Mouse (Mus musculus) mammary gland, adult 2 months (tissue): Measurements from ENCODE around the gene Fasl. TPM values are rescaled to one million over a fixed set of nuclear protein-coding genes. Genes with fewer than 3 reads are reported as not detected.

Experiments used
- polyA plus RNA-seq: library from polyadenylated mRNA; depleted of rRNA; stranded (reverse); fragments of >200 nt; gene quantifications from 2 replicates; pipeline ENCODE4 v1.2.3, GENCODE M21; 2012; ENCODE audit warnings: low replicate concordance; rRNA removed

Gene Fasl
- 0.45 and 0.63 TPM in 2 replicates for polyA plus RNA-seq

DNA sequence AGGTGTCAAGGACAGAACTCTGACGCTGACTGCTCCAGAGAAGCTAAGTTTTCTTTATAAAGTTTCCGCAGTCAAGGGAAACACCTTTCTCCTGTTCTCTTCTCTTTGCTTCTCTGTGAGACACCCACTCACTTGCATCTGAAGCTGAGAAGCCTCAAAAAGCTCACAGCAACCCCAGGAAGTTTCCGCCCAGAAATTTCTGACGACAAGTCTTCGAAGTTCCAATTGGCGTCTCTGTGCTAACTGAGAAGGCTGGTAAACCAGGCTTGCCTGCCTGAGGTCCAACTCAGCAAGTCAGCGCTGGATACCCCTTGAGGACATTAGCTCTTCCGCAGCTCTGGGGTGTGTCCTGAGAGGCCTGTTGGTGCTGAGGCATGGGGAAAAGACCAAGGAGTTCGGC, at the start of gene Fasl:
TSS of gene Fasl (minus strand) at position 157 of the 400 bp plus-strand sequence.

Other genes with a start within 250 kb of the Fasl start
- gene Suco, start 88.2 kb upstream of the Fasl start, polyA plus RNA-seq, result 2.2 and 4.5 TPM in 2 replicates
- gene Pigc, start 180.7 kb upstream of the Fasl start, polyA plus RNA-seq, result 15.4 and 36.8 TPM in 2 replicates
- not detected in 2 replicates for gene 4930558K02Rik, start 191.1 kb upstream of the Fasl start, polyA plus RNA-seq